Mouse (Mus musculus) monocyte, adult 2 months (primary cell): ENCODE data around the gene Esrra.

Source experiments
- DNase-seq, 2 experiments: peaks; one replicate each; pipeline ENCODE4 v3.0.0; 2022; ENCODE audit warnings: low spot score in 2 of 2, low read depth in 1 of 2

Gene Esrra

DNA sequence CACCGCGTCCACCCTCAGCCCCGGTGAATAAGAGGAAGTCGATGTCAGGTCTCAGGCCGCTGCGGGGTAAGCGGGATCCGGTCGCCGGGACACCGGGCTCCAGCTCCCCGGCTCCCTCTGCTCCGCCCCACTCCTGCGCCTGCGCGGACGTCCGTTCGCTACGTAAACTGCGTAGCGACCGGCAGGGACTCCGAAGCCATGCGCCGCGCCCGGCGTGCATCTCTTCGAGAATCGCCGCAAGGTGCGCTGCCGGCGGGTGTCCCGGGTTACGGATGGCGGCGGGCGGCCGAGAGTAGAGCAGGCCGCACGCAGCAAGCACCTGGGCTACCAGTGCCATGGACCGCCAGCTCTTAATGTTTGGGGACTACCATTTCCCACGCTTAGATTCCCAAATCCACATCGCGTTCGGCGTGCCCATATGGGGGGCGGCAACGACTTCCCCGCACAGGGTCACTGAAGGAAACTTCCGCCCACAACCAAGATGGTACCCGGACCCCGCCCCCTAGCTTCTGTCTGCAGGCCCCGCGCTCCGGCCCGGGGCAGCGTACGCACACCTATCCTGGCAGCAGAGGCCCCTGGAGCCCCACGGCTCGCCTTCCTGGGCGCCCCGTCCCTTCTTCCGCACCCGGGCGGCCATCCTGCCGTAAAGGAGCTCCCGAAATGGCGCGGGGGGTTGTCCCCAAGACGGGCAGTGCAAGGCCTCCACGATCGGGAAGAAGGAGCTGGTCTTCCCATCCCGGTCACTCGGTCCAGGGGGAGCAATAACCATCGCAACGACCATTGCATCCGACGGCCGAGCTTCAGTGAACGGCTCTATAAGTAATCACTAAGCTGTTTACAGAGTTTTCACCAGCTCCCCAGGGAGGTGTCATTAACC lies 20.0 kb upstream of the Esrra start, which contains the start of gene Bad:
Gene Bad, plus strand, starts transcription at position 490 of the 877 bp plus-strand sequence.
- DNase-seq, result peak; percentile 79 to 92

GRCm38 (mm10) chr19:6940396-6941351 lies 19.1 kb upstream of the Esrra start:
- no peak for DNase-seq

GRCm38 (mm10) chr19:6939106-6940002 lies 17.7 kb upstream of the Esrra start:
- no peak for DNase-seq

DNA sequence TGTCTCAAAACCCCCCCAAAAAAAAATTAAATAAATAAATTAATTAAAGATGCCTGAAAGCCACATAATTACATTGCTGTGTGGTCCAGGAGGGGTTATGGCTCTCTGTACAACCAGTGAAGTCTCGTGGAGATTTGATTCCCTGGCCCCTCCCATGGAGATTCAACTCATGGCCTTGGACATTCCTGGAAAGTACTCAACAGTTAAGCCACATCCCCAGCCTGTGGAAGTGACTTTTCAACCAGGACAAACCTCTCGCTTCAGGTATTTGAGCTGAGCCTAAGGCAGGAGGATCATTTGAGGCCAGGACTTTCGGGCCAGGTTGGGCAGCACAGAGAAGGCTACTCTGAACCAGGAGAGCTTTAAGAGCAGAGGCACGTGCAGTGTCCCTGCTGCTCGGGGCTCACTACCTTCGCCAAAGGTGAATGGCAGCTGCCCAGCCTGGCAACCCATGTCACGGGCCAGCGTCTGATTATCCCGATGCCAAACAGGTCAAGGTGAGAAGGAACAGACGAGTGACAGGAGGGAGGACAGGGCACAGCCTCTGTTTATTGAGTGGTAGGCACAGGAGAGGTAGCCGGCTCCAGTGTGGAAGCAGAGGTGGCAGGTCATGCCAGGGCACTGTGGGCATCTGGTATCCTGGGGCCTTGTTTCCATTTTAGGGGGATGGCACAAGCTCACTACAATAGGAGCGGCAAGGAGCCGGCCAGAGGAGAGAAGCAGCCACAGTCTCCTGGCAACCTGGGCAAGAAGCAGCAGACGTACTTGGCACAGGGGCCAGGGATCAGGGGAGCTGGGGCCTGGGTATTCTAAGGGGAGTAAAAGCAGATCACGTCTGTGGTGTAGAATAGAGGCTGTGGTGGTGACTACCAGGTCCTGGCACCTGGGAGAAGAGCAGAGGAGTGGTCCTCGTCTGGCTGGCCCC lies 16.2 kb upstream of the Esrra start:
- no peak for DNase-seq

DNA sequence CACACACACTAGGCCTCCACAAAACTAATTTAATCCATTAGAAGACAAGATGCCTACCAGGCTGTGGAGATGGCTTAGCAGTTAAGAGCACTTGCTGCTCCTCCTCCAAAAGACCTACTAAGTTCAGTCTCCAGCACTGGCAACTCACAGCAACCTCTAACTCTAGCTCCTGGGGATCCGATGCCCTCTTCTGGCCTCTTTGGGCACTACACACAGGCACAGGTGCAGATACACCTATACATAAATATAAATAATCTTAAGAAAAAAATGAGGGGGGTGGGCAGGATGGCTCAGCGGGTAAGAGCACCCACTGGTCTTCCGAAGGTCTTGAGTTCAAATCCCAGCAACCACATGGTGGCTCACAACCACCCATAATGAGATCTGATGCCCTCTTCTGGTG lies 14.7 kb upstream of the Esrra start:
- no peak for DNase-seq

- no peak for DNase-seq
Observed at GRCm38 (mm10) chr19:6934195-6934977, 12.8 kb upstream of the Esrra start, which contains the start of gene Kcnk4. Gene Kcnk4, minus strand, starts transcription at chr19:6934515.

- DNase-seq, result no peak
Observed at GRCm38 (mm10) chr19:6933436-6934194, 12.0 kb upstream of the Esrra start.

GRCm38 (mm10) chr19:6933102-6933435 lies 11.5 kb upstream of the Esrra start:
- no peak for DNase-seq

- DNase-seq, result no peak
Observed at GRCm38 (mm10) chr19:6932018-6932417, 10.4 kb upstream of the Esrra start.

- DNase-seq, result no peak
Observed at GRCm38 (mm10) chr19:6931002-6931401, 9.4 kb upstream of the Esrra start.

DNA sequence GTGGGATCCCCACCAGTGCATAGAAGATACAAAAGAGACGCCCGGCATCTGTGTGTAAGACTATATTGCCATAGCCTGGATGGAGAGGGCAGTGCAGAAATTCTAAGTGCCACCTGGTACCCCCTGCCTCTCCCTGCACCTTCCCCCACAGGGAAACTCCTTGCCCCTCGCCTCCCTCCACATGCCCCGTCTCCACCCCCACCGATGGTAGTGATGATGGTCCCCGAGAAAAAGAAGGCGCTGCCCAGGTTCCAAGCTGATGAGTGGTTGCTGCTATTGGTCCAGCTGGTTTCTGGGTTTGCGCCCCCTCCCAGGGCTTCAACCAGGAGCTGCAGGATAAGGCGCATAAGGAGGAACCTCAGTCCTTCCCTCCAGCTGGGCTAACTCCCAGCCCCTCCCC lies 6.5 kb upstream of the Esrra start:
- no peak for DNase-seq

DNA sequence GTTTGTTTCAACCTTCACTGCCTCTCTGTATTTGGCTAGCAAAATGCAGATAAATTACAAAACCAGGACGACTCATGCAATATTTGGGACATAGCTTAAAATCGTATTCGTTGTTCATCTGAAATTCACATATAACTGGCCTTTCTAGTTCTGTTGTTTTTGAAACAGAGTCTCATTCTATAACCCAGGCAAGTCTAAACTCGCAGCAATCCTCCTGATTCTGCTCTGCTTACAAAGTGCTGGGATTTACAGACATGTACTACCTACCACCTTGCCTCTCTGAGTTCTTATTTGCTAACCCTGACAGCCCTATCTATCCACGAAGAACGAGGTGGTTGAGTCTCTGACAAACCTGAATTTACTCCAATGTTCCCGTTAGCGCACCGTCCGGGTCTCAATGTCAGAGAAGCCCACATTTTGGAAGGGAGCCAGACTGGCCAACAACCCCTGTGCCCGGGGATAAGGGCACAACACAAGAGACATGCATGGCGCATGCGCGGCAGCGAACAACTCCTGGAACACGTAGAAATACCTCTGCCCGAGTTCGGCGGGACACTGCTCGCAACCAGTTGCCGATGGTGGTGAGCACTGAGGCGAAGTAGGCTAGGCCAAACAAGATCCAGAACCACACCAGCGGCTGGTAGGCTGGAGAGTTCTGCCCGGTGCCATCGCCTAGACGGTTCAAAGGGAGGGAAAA lies 5.1 kb upstream of the Esrra start:
- DNase-seq, result no peak

GRCm38 (mm10) chr19:6925611-6926329 lies 4.2 kb upstream of the Esrra start:
- DNase-seq, result no peak

GRCm38 (mm10) chr19:6925307-6925573 lies 3.6 kb upstream of the Esrra start, which contains the start of gene Catsperz:
Gene Catsperz, minus strand, starts transcription at chr19:6925380.
- no peak for DNase-seq

DNA sequence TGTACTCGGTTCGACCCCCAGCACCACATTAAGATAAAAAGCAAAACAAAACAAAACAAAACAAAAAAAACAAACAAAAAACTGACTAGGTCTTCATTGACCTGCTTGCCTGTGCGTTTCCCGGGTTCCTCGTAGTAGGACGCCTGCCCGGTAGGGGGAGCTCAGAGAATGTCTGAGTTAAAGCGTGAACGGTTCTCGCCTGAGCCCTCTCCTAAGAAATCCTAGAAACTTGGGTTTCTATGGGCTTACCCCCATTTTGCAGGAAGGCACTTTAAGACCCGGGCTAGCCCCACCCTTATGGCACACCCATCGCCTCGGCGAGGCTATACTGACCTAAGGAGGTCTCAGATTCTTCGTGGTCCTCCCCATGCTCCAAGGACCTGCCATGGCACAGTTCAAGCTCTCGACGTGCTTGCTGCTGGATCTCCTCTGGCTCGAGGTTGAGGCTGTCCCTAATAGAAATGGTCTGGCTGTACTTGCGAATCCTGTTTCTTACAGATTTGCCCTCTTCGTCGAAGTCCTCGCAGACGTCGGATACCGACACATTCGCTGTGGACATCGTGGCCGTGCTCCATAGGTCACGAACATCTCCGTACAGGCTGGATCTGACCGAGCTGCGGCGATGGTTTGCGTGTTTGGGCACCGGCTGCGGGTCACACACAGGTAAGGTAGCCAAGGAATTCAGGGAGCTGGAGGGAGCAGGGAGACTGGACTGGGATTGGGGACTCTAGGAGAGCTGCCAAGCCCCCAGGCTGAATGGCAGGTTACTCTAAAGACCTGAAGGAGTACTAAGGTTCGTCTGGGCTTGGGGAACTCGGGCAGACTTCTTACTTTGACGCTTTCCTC lies 3.1 kb upstream of the Esrra start:
- DNase-seq, result peak in 1 of 2 experiments; percentile 73
